Mouse (Mus musculus): ENCODE data around the gene Trank1.

The Trank1 gene

GRCm38 (mm10) chr9:111408012-111408411 lies 96.5 kb downstream of the Trank1 start:
- no peaks in the 10 kb centered on the region for H3K36me3 ChIP-seq (ENCODE audit: control insufficient read depth, insufficient read depth, low read length, poor library complexity, severe bottlenecking)
- no peak for DNase-seq (ENCODE audit: low read depth, low spot score)

GRCm38 (mm10) chr9:111408427-111408826 lies 96.9 kb downstream of the Trank1 start:
- DNase-seq (ENCODE audit: low read depth, low spot score), result no peak
- Histone ChIP-seq H3K36me3 (ENCODE audit: control insufficient read depth, insufficient read depth, low read length, poor library complexity, severe bottlenecking) (no peaks in the 10 kb centered on the region), H3K27me3 (ENCODE audit: control insufficient read depth, insufficient read depth, low read length, poor library complexity, severe bottlenecking) (no peaks in the 10 kb centered on the region)

More at GRCm38 (mm10) chr9:111408012-111408411, 96.5 kb downstream of the Trank1 start:
- H3K27me3 ChIP-seq (ENCODE audit: control insufficient read depth, insufficient read depth, low read length, poor library complexity, severe bottlenecking), result no peaks in the 10 kb centered on the region

GRCm38 (mm10) chr9:111412471-111413160 lies 101.1 kb downstream of the Trank1 start:
- DNase-seq (ENCODE audit: low read depth, low spot score), result no peak
- H3K27me3 ChIP-seq (ENCODE audit: control insufficient read depth, insufficient read depth, low read length, poor library complexity, severe bottlenecking), result no peaks in the 10 kb centered on the region
- H3K36me3 ChIP-seq (ENCODE audit: control insufficient read depth, insufficient read depth, low read length, poor library complexity, severe bottlenecking), result no peaks in the 10 kb centered on the region

GRCm38 (mm10) chr9:111421862-111422261 lies 110.3 kb downstream of the Trank1 start:
- DNase-seq (ENCODE audit: low read depth, low spot score), result no peak
- no peaks in the 10 kb centered on the region for H3K36me3 ChIP-seq (ENCODE audit: control insufficient read depth, insufficient read depth, low read length, poor library complexity, severe bottlenecking)
- H3K27me3 ChIP-seq (ENCODE audit: control insufficient read depth, insufficient read depth, low read length, poor library complexity, severe bottlenecking), result no peaks in the 10 kb centered on the region

GRCm38 (mm10) chr9:111422567-111422966 lies 111.0 kb downstream of the Trank1 start:
- DNase-seq (ENCODE audit: low read depth, low spot score), result no peak
- no peaks in the 10 kb centered on the region for H3K36me3 ChIP-seq (ENCODE audit: control insufficient read depth, insufficient read depth, low read length, poor library complexity, severe bottlenecking)
- H3K27me3 ChIP-seq (ENCODE audit: control insufficient read depth, insufficient read depth, low read length, poor library complexity, severe bottlenecking), result no peaks in the 10 kb centered on the region

GRCm38 (mm10) chr9:111425113-111425512 lies 113.6 kb downstream of the Trank1 start:
- Histone ChIP-seq H3K36me3 (ENCODE audit: control insufficient read depth, insufficient read depth, low read length, poor library complexity, severe bottlenecking) (no peaks in the 10 kb centered on the region), H3K27me3 (ENCODE audit: control insufficient read depth, insufficient read depth, low read length, poor library complexity, severe bottlenecking) (no peaks in the 10 kb centered on the region)
- no peak for DNase-seq (ENCODE audit: low read depth, low spot score)

GRCm38 (mm10) chr9:111425952-111426351 lies 114.4 kb downstream of the Trank1 start:
- Histone ChIP-seq H3K27me3 (ENCODE audit: control insufficient read depth, insufficient read depth, low read length, poor library complexity, severe bottlenecking) (no peaks in the 10 kb centered on the region), H3K36me3 (ENCODE audit: control insufficient read depth, insufficient read depth, low read length, poor library complexity, severe bottlenecking) (no peaks in the 10 kb centered on the region)
- DNase-seq (ENCODE audit: low read depth, low spot score), result no peak

- H3K36me3 ChIP-seq (ENCODE audit: control insufficient read depth, insufficient read depth, low read length, poor library complexity, severe bottlenecking), result no peaks in the 10 kb centered on the region
- no peaks in the 10 kb centered on the region for H3K27me3 ChIP-seq (ENCODE audit: control insufficient read depth, insufficient read depth, low read length, poor library complexity, severe bottlenecking)
- DNase-seq (ENCODE audit: low read depth, low spot score), result no peak
These were observed 116.5 kb downstream of the Trank1 start for GRCm38 (mm10) chr9:111427891-111428555.

- DNase-seq (ENCODE audit: low read depth, low spot score), result no peak
- no peaks in the 10 kb centered on the region for H3K27me3 ChIP-seq (ENCODE audit: control insufficient read depth, insufficient read depth, low read length, poor library complexity, severe bottlenecking)
These were observed 117.3 kb downstream of the Trank1 start for GRCm38 (mm10) chr9:111428698-111429362.

GRCm38 (mm10) chr9:111429363-111429750 lies 117.8 kb downstream of the Trank1 start:
- no peaks in the 10 kb centered on the region for H3K36me3 ChIP-seq (ENCODE audit: control insufficient read depth, insufficient read depth, low read length, poor library complexity, severe bottlenecking)

More at GRCm38 (mm10) chr9:111428698-111429362, 117.3 kb downstream of the Trank1 start:
- H3K36me3 ChIP-seq (ENCODE audit: control insufficient read depth, insufficient read depth, low read length, poor library complexity, severe bottlenecking), result no peaks in the 10 kb centered on the region

GRCm38 (mm10) chr9:111435429-111435828 lies 123.9 kb downstream of the Trank1 start:
- H3K27me3 ChIP-seq (ENCODE audit: control insufficient read depth, insufficient read depth, low read length, poor library complexity, severe bottlenecking), result no peaks in the 10 kb centered on the region
- H3K36me3 ChIP-seq (ENCODE audit: control insufficient read depth, insufficient read depth, low read length, poor library complexity, severe bottlenecking), result no peaks in the 10 kb centered on the region
- DNase-seq (ENCODE audit: low read depth, low spot score), result no peak

More at GRCm38 (mm10) chr9:111429363-111429750, 117.8 kb downstream of the Trank1 start:
- H3K27me3 ChIP-seq (ENCODE audit: control insufficient read depth, insufficient read depth, low read length, poor library complexity, severe bottlenecking), result no peaks in the 10 kb centered on the region
- DNase-seq (ENCODE audit: low read depth, low spot score), result no peak

GRCm38 (mm10) chr9:111438904-111439835 lies 127.6 kb downstream of the Trank1 start, which contains the start of gene Dclk3:
Gene Dclk3 (plus strand): TSS chr9:111439081.
- no peak for DNase-seq (ENCODE audit: low read depth, low spot score)
- Histone ChIP-seq H3K27me3 (ENCODE audit: control insufficient read depth, insufficient read depth, low read length, poor library complexity, severe bottlenecking) (no peaks in the 10 kb centered on the region), H3K36me3 (ENCODE audit: control insufficient read depth, insufficient read depth, low read length, poor library complexity, severe bottlenecking) (no peaks in the 10 kb centered on the region)

- H3K36me3 ChIP-seq (ENCODE audit: control insufficient read depth, insufficient read depth, low read length, poor library complexity, severe bottlenecking), result no peaks in the 10 kb centered on the region
- H3K27me3 ChIP-seq (ENCODE audit: control insufficient read depth, insufficient read depth, low read length, poor library complexity, severe bottlenecking), result no peaks in the 10 kb centered on the region
- no peak for DNase-seq (ENCODE audit: low read depth, low spot score)
These were observed 128.3 kb downstream of the Trank1 start for GRCm38 (mm10) chr9:111439836-111440201.

- H3K36me3 ChIP-seq (ENCODE audit: control insufficient read depth, insufficient read depth, low read length, poor library complexity, severe bottlenecking), result no peaks in the 10 kb centered on the region
- no peak for DNase-seq (ENCODE audit: low read depth, low spot score)
- no peaks in the 10 kb centered on the region for H3K27me3 ChIP-seq (ENCODE audit: control insufficient read depth, insufficient read depth, low read length, poor library complexity, severe bottlenecking)
These were observed 128.9 kb downstream of the Trank1 start for GRCm38 (mm10) chr9:111440446-111440845.

All from splenic B cell, adult 2 months (primary cell).